Mouse (Mus musculus) kidney, adult 2 months (tissue): Measurements from ENCODE around the gene Tcf21.

Experiments
- CTCF ChIP-seq: fragments of 200-500 bp; conservative IDR thresholded peaks from 2 replicates; pipeline ENCODE4 v1.5.1; 2011; ENCODE audit warnings: low read depth, mild to moderate bottlenecking, control low read depth, low read length, moderate library complexity, mixed read lengths; ENCODE audit not compliant: insufficient read depth, insufficient read length
- POLR2A ChIP-seq: fragments of 200-500 bp; IDR thresholded peaks from one replicate; pipeline ENCODE4 v1.6.1; 2011; ENCODE audit warnings: low read depth, low read length, control low read depth

- no peak for TF ChIP-seq CTCF
- TF ChIP-seq POLR2A: no peak
Observed at GRCm38 (mm10) chr10:22820841-22821240, 867 bp upstream of the Tcf21 start.
